Mouse (Mus musculus): ENCODE measurements at regions not wholly inside any gene's neighbourhood (a gene's known extent, or its start where the extent isn't known, plus 50 kb on each side); places are given as distances from the start of the nearest gene placed in this dataset.

DNA sequence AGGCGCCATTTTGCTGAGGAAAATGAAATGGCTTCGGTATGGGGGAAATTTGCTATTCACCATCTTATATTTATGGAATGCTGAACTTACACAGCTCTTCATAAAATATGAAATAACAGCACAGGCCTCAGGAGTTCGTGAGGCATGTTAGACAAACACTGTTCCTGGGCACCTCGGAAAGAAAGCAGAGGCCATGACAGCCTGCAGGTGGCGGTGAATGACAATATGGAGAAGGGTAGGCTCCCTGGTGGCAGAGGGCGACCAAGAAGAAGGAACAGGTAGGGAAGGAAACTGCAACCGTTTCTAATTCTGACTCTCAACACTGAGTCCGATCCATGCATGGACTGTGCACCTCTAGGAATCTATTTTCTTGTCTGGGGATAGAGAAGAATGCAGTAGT is 553.6 kb upstream of the Tmpo start:
- peak; percentile 12 for DNase-seq (ENCODE audit: low spot score)

- DNase-seq (ENCODE audit: low spot score): no peak
Observed at GRCm38 (mm10) chr10:91732007-91732589, 551.0 kb upstream of the Tmpo start.

- DNase-seq (ENCODE audit: low spot score): no peak
Observed at GRCm38 (mm10) chr10:91730062-91730461, 548.9 kb upstream of the Tmpo start.

DNA sequence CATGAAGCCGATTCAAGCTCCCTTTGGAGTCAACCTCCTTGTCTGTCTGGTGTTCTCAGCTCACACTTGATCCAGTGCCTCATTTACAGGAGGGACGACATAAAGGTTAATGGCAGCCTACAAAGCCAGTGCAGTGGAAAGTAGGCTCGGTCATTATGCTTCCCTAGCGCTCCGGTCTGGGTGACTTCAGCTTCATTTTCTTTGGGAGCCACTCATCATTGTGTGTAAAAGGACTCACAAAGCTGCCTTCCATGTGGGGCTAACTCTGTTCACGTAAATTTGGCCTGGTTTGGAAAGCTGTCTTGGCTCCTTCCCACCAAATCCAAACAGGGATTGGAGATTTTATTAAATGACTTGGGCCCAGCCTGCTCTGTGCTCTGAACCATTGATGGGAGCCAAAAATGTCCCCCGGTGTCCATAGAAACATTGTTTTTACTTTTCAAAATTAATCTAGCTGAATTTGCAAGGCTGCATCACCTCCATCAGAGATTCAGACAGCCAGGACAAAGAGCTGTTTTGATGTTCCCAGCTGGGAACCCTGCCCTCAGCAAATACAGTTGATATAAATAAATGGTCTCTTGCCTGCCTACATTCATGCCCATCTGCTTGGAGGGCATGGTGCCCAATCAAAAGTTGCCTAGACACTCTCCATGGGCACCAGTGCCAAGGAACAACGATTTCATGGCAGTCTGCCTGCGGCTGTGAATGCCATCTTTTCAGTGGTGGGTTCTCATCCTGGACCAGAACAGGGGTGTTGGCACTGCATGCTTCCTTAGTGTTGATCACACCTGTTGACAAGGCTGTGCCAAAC is 538.7 kb upstream of the Tmpo start:
- no peak for DNase-seq (ENCODE audit: low spot score)

GRCm38 (mm10) chr10:91716604-91717003 is 535.5 kb upstream of the Tmpo start:
- no peak for DNase-seq (ENCODE audit: low spot score)

GRCm38 (mm10) chr10:91714648-91715047 is 533.5 kb upstream of the Tmpo start:
- DNase-seq (ENCODE audit: low spot score): no peak

GRCm38 (mm10) chr10:91713529-91713928 is 532.4 kb upstream of the Tmpo start:
- DNase-seq (ENCODE audit: low spot score): no peak

DNA sequence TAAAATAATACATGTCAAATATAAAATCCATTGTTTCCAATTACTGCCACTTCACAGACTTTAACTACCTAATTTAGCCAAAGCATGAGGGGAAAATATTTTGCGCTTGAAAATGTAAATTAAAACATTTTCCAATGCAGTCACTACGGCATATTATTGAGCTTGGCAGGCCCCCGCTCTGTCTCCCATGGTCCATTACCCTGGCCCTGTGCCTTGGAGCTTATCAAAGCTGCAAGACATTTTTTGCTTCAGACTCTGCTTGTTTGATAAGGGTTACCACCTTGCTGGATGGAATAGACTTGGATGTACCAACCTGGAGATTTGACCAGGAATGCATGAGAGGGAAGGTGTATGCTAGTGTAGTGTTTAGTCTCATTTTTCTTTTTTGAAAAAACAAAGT is 525.7 kb upstream of the Tmpo start:
- DNase-seq (ENCODE audit: low spot score): no peak

DNA sequence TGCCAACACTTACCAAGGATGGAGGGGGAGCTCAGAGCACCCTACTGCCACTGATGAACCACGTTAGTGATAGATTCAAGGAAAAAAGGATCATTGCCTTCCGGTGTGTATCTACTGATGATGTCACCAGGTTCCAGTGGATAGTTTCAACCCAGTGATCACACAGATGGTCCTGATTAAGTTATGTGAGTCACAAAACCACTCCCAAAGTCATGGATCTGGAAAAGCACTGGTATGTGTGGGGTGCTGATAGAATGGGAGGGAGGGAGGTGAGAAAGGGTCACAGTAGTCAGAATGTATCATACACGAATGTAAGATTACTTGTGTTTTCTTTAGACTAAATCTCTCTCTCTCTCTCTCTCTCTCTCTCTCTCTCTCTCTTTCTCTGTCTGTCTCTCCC is 523.6 kb upstream of the Tmpo start:
- no peak for DNase-seq (ENCODE audit: low spot score)

GRCm38 (mm10) chr10:91701822-91702221 is 520.7 kb upstream of the Tmpo start:
- DNase-seq (ENCODE audit: low spot score): no peak

DNA sequence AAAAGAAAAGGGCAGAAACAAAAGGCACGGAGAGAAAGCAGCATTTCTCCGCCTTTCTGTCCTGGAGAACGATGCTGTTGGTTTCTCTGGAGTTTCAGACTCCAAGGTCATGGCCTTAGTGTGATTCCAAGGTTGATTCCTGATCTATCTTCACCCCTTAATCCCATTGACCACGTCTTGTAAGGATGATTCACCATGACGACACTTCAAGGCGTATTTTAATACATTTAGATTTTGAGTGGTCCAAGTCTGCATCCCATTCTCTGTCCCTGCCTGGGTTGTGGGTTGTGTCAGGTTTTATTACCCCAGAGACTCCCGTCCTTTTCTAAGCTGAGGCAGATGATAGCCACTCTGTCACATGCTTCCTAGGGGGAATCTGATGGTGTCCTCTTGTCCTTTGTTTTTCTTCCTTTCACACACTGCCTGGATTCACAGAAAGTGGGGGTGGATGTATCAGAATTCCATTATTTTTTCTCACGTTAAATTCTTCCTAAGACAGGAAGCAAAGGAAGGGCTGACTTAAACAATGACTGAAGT is 505.0 kb upstream of the Tmpo start:
- no peak for DNase-seq (ENCODE audit: low spot score)

GRCm38 (mm10) chr10:91685164-91686027 is 504.3 kb upstream of the Tmpo start:
- DNase-seq (ENCODE audit: low spot score): no peak

GRCm38 (mm10) chr10:91679641-91680040 is 498.5 kb upstream of the Tmpo start:
- DNase-seq (ENCODE audit: low spot score): no peak

GRCm38 (mm10) chr10:91637911-91638310 is 456.8 kb upstream of the Tmpo start:
- DNase-seq (ENCODE audit: low spot score): no peak

DNA sequence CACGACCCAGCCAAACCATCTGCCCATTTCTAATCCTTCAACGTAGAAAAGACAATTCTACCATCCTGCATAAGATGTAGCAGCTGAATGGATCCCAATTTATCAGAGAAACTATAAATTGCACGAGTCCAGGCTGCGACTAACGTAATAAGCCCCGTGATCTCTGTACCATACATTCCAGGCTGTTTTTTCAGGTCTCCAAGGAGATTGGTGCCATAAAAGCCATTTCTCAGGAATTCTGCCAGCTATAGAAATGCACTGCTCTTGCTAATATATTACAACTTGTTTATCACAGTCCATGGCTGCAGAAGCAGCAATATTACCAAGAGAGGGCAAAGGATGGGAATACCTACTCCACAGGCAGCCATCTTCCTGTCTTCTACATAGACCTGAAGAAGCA is 447.6 kb upstream of the Tmpo start:
- DNase-seq (ENCODE audit: low spot score): no peak

GRCm38 (mm10) chr10:91622281-91622680 is 441.2 kb upstream of the Tmpo start:
- DNase-seq (ENCODE audit: low spot score): no peak

GRCm38 (mm10) chr10:91613794-91614479 is 432.8 kb upstream of the Tmpo start:
- DNase-seq (ENCODE audit: low spot score): no peak

DNA sequence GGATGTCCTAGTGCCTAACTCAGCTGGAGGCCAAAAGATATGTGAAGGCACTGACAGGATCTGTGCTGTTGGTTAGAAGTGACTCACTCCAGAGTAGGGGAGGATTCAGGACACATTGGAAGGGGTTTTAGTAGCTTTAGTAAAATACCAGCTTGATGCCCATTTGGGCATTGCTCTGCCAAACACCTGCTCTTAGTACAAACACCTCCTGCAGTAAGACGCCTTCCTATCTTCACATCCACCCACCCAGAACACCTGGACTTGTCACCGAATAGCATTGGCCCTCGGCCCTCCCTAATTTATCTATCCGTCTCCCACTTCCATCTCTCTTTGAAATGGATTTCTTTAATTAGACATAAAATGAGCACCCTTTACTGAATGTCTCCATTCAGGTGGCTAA is 430.9 kb upstream of the Tmpo start:
- DNase-seq (ENCODE audit: low spot score): no peak

- DNase-seq (ENCODE audit: low spot score): peak; percentile 5
Observed at GRCm38 (mm10) chr10:91594891-91595290, 413.8 kb upstream of the Tmpo start.

DNA sequence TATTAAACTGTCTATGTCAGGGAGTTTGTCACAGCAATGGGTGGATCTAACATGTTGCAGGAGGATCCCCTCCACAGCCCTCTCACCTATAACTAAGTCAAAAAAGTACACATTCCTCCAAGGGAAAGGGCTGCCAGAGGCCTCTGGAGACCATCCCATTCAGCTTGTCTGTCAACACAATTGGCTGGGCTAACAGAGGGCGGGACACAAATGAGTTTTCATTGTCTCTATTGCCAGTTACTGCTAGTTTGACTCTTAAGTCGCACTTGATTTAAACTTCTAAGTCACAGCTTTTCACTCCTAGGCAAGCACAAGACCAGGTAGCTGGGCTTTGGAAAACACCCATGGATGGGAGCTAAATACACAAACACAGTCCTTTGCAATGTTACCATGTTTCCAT is 412.3 kb upstream of the Tmpo start:
- no peak for DNase-seq (ENCODE audit: low spot score)

DNA sequence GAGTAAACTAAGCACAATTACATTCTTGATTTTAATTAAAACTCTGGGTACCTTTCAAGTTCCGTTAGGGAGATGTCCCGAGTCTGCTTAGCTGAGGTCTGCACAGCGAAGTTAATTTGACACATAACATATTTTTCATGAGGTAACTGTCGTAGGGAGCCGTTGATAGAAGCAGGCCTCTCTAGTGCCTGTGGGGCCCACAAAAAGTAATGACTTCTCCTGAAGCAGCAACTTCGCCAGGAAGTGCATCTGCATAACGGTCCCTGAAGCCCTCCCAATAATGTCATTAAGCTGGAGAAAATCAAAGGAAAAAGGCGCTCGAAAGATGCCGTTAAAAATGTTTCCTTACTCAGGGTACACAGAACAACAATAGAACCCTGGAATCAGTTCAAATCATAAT is 410.7 kb upstream of the Tmpo start:
- no peak for DNase-seq (ENCODE audit: low spot score)

GRCm38 (mm10) chr10:91591398-91591811 is 410.3 kb upstream of the Tmpo start:
- no peak for DNase-seq (ENCODE audit: low spot score)
